Mouse (Mus musculus): ENCODE data around the gene Spryd3.

DNA sequence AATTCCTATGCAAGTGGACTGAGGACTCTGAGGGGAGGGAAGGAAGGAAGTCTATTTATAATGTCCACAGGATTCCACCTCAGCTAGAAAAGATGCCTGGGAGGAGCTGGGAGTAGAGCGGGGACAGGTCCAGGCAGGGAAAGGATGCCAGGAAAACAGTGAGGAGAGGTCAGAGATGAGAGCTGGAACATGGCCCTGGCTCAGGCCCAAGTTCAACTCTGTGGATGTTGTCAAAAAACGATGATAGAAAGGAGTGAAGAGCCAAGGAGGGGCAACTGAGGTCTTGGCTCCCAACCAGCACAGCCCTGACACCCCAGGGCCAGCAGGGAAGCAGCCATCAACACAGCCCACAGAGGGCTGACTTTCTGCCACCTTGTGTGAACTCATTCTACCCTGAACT is 9.7 kb downstream of the Spryd3 start:
- no peak for TF ChIP-seq MEF2A (IDR thresholded peaks at IDR 0.05; ENCODE audit: extremely low read depth, insufficient replicate concordance, low read depth, low read length, poor library complexity, severe bottlenecking)
- no peak for TF ChIP-seq POLR2A (IDR thresholded peaks at IDR 0.05; ENCODE audit: control insufficient read depth in 1 of 2, insufficient read depth in 1 of 2, low read depth in 1 of 2, low read length in 2 of 2, poor library complexity in 1 of 2)
- no peak for TF ChIP-seq MAFK (IDR thresholded peaks at IDR 0.05; ENCODE audit: borderline replicate concordance, low read depth, low read length)
- no peak for TF ChIP-seq CTCF (IDR thresholded peaks at IDR 0.05 in 2 of 3, conservative IDR thresholded peaks at IDR 0.05 in 1 of 3; ENCODE audit: control insufficient read depth in 1 of 3, insufficient read depth in 1 of 3, low read depth in 2 of 3, low read length in 3 of 3, poor library complexity in 1 of 3, severe bottlenecking in 1 of 3)
- no peak for TF ChIP-seq MYC (IDR thresholded peaks at IDR 0.05; ENCODE audit: low read depth, low read length)
- no peak for TF ChIP-seq EP300 (IDR thresholded peaks at IDR 0.05; ENCODE audit: low read depth in 1 of 2, low read length in 2 of 2)
- no peak for TF ChIP-seq E2F4 (IDR thresholded peaks at IDR 0.05; ENCODE audit: borderline replicate concordance, low read depth, low read length)
- TF ChIP-seq CHD1 (IDR thresholded peaks at IDR 0.05; ENCODE audit: low read depth, low read length): no peak
- no peak for TF ChIP-seq USF2 (IDR thresholded peaks at IDR 0.05; ENCODE audit: borderline replicate concordance in 1 of 2, insufficient read depth in 1 of 2, low read depth in 1 of 2, low read length in 2 of 2)
- no peak for TF ChIP-seq ZNF384 (IDR thresholded peaks at IDR 0.05; ENCODE audit: low read depth, low read length)
- TF ChIP-seq UBTF (IDR thresholded peaks at IDR 0.05; ENCODE audit: borderline replicate concordance, insufficient read depth, low read depth, low read length): no peak
- no peak for TF ChIP-seq GATA1 (IDR thresholded peaks at IDR 0.05; ENCODE audit: low read depth, low read length)
- TF ChIP-seq ELF1 (IDR thresholded peaks at IDR 0.05; ENCODE audit: low read depth, low read length): no peak
- TF ChIP-seq ZMIZ1 (IDR thresholded peaks at IDR 0.05; ENCODE audit: low read depth, low read length): no peak
